ENCODE assay signal across 13 mouse cellular contexts in the genomic region with DNA sequence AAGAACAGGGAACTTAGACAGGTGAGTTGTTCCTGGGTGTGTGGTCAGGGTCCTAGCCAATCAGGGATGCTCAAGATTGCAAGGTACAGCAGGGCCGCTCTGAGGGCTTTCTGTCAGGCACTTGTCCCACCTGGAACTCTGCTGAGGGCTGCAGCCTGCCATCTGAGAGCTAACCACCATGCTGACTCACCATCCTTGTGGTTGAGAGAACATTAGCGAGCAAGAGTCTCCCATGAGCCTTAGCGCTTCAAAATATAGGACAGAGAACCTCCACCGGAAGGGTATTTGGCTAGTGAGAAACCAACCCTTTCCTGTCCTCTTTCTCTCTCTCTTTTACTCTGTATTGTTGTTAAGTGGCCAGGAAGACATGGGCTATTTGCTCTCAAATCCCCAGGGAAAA.
A peak's percentile ranks its signal among the peaks of the same experiment; 100 is the strongest.
DNase-seq lines count a peak whose midpoint lies in the region; ATAC-seq lines count a peak whose summit lies in the region.
"Had no signal": no experiment of that assay in that cellular context is flagged by ENCODE, and none has a peak within 500 bp of the region (broad histone marks: within the 10 kb centered on the region; RNA-seq: fewer than 3 reads in every experiment).

No protein-coding gene starts in this region.

- ATAC-seq in monocyte, adult 5-6 weeks (replicated peaks; ENCODE audit: insufficient number of reproducible peaks, low FRiP score, low TSS enrichment, poor library complexity, severe bottlenecking) = 0 out of 2 replicates have a peak, but pooled peaks have one; percentile 56
- ATAC-seq: hindbrain, postnatal 0 days; Patski had no signal

- DNase-seq in heart, adult 11 months = peak; percentile 41
- no peak for DNase-seq in heart, adult 9 months (ENCODE audit: low spot score in 2 of 2)
- DNase-seq in NIH3T3 (ENCODE audit: low read depth) = peak; percentile 17
- peak; percentile 81 for DNase-seq in thymus, postnatal 14 days
- no peak for DNase-seq in left cerebral cortex, adult 18-20 months (ENCODE audit: low spot score in 2 of 2)
- no peak for DNase-seq in frontal cortex, postnatal 10 days (ENCODE audit: low spot score in 2 of 2)
- no peak for DNase-seq in left cerebral cortex, adult 8-10 months (ENCODE audit: low spot score in 2 of 2)
- DNase-seq: adrenal gland, adult 2 months; cerebellum, adult 9-11 months; gastrocnemius, postnatal 25 days had no signal

Comparison
In these comparisons a context has a peak if more than half of its experiments do, and no peak if none do; other contexts are left out.
1. DNase-seq: peak in heart, adult 11 months (single experiment), NIH3T3 (single experiment) and thymus, postnatal 14 days (single experiment); none in heart, adult 9 months (0 of 2), left cerebral cortex, adult 18-20 months (0 of 2), frontal cortex, postnatal 10 days (0 of 2) and left cerebral cortex, adult 8-10 months (0 of 2).